Mouse (Mus musculus) ES-CJ7 (cell line): ENCODE results near the gene Ice1.
A peak's percentile ranks its signal among the peaks of the same experiment; 100 is the strongest.

ENCODE experiments used
- DNase-seq: peaks from one replicate; pipeline ENCODE4 v3.0.0; 2011; ENCODE audit warnings: low read depth, low spot score

Ice1 gene

DNA sequence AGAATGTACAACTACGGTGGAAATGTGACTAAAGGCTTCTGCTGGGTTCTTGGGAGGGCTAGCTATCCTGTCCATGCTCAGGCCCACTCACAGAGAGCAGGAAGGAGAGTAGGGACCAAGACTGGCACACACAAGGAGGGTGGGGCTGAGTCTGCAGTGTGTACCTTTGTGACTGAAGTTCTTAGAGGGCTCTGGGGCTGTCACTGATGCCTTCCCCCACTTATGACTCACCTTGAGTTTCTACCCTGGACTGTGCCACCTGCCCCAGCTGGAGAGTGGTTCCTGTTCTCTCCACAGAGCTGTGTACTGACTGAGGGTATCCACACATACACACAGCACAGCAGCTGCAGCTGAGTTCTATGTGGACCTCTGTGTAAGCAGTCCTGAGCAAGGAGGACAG, 63.2 kb downstream of the Ice1 start:
- DNase-seq = no peak

DNA sequence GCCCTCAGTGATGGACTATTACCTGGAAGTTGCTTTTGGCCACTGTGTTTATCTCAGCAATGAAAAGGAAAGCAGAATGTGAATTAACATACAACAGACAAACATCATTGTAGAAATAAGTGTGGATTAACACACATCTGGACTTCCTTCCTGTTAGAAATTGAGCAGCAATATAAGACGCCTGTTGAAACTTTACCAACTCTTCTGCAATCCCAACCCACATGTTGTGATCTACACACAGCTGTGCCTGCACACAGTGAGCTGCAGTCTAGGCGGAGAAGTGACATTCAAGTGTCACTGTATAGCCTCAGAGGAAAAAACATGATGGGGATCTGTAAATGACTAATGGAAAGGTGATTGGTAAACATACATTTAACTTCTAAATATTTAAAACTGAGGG, 69.5 kb downstream of the Ice1 start:
- no peak for DNase-seq

- no peak for DNase-seq
Observed at GRCm38 (mm10) chr13:70553456-70553855, 84.0 kb downstream of the Ice1 start.

GRCm38 (mm10) chr13:70547457-70547856, 90.0 kb downstream of the Ice1 start:
- DNase-seq = no peak

DNA sequence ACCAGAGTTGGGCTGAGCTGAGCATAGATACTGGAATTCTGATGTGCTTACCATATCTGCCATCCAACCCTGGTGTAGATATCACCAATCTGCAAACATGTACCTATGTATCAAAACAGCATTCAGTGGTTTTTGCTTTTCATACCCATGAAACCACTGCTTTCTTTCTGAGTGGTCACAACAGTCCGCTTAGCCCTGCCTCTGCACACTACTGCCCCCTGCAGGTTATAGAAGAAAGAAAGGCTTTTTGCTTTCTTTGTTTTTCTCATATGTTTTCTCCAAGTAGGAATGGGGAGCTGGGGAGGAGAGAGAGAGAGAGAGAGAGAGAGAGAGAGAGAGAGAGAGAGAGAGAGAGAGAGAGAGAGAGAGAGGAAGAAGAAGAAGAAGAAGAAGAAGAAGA, 92.2 kb downstream of the Ice1 start:
- DNase-seq = peak; percentile 13

GRCm38 (mm10) chr13:70539842-70540241, 97.6 kb downstream of the Ice1 start:
- no peak for DNase-seq

- no peak for DNase-seq
Observed at GRCm38 (mm10) chr13:70533412-70533811, 104.0 kb downstream of the Ice1 start.

DNA sequence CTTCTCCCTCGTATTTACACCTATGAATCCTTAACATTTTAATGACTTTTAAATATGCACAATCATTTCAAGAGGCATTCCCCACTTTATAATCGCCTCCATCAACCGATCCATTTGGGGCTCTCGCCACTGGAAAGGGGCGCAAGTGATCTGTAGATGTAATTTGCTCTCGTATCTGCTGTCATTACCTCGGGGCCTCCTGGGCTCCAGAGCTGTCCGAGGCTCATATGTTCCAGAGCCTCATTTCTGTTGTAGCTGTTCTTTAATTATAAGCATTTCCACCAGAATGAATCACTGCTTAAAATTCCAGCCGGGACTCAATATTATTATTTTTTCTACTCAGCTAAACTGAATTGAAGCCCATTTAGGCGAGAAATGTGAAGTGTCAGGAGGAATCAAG, 104.7 kb downstream of the Ice1 start:
- no peak for DNase-seq

- no peak for DNase-seq
Observed at GRCm38 (mm10) chr13:70517651-70518050, 119.8 kb downstream of the Ice1 start.

GRCm38 (mm10) chr13:70515004-70515403, 122.4 kb downstream of the Ice1 start:
- DNase-seq = no peak

- DNase-seq = peak; percentile 4
Observed at GRCm38 (mm10) chr13:70510199-70510598, 127.2 kb downstream of the Ice1 start.

GRCm38 (mm10) chr13:70509375-70510016, 127.9 kb downstream of the Ice1 start:
- DNase-seq = no peak

- no peak for DNase-seq
Observed at GRCm38 (mm10) chr13:70508708-70509374, 128.6 kb downstream of the Ice1 start.
